Mouse (Mus musculus) CD4-positive, CD25-positive, alpha-beta regulatory T cell, adult 2 months (primary cell): Measurements from ENCODE around the gene Tulp1.

ENCODE experiments used
- DNase-seq: peaks from one replicate; pipeline ENCODE4 v3.0.0-alpha.2; 2012; ENCODE audit warnings: low read depth, low spot score

The Tulp1 gene

GRCm38 (mm10) chr17:28315611-28316160, 49.3 kb downstream of the Tulp1 start:
- DNase-seq, result no peak

DNA sequence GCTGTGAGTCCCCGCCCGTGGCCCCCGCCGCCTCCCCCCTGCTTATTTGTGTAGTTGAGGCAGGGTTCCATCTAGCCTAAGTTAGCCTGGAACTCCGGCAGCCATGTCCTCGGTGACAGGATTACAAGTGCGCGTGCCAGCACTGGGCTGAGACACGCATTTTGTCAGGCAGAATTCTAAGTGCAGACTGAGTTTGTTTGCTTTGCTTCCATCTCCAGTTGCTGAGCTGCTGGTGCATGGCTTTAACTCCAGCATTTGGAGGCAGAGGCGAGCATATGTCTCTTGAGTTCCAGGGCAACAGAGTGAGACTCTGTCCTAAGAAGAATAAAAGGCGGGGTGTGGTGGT, 51.2 kb downstream of the Tulp1 start:
- DNase-seq, result no peak

GRCm38 (mm10) chr17:28313212-28313879, 51.7 kb downstream of the Tulp1 start, which contains the start of gene Fance:
Gene Fance (plus strand): TSS chr17:28313519.
- peak; percentile 99 for DNase-seq

GRCm38 (mm10) chr17:28312232-28313211, 52.5 kb downstream of the Tulp1 start:
- peak; percentile 65 for DNase-seq

GRCm38 (mm10) chr17:28311366-28312132, 53.5 kb downstream of the Tulp1 start:
- no peak for DNase-seq

- peak; percentile 43 for DNase-seq
These were observed 54.2 kb downstream of the Tulp1 start for GRCm38 (mm10) chr17:28310831-28311230.

GRCm38 (mm10) chr17:28308297-28309195, 56.5 kb downstream of the Tulp1 start:
- peak; percentile 93 for DNase-seq

DNA sequence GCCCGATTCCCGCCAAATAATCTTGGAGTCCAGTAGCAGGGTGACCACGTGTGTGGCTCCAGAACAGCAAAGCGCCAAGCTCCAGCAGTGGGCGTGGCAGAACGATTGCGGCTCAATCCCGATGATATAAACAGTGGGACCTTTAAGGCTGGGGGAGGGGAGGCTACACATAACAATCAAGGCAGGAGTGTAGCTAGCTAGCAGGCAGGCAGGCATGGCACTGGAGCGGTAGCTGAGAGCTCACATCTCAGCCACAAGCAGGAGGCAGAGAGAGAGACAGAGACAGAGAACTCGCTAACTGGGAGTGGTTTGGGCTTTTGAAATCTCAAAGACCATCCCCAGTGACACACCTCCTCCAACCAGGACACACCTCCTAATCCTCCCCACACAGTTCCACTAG, 59.9 kb downstream of the Tulp1 start:
- DNase-seq, result no peak
